Mouse (Mus musculus): ENCODE data around the gene BC052040. TPM values are rescaled to one million over a fixed set of nuclear protein-coding genes. Genes with fewer than 3 reads are reported as not detected.

BC052040 gene
- polyA plus RNA-seq, 1 experiment = 1.6 TPM

- H3K4me3 ChIP-seq (ENCODE audit: low read depth, low read length) = no peak overlapping the region
- no peaks in the 10 kb centered on the region for H3K36me3 ChIP-seq (ENCODE audit: control insufficient read depth, insufficient read depth, low read length)
- no peaks in the 10 kb centered on the region for H3K4me1 ChIP-seq (ENCODE audit: control insufficient read depth, insufficient read depth, insufficient read length, low read length)
- TF ChIP-seq POLR2A (IDR thresholded peaks at IDR 0.05; ENCODE audit: low read depth, low read length) (no peak), CTCF (IDR thresholded peaks at IDR 0.05; ENCODE audit: extremely low read depth, insufficient read length, insufficient replicate concordance, low read depth, low read length) (no peak)
- H3K27me3 ChIP-seq (ENCODE audit: control insufficient read depth, insufficient read depth, low read length) = no peaks in the 10 kb centered on the region
- H3K27ac ChIP-seq (ENCODE audit: insufficient read depth, low read depth, low read length) = no peak overlapping the region
- WGBS = 100% methylated on average over 1 of the region's 1 CpGs
Observed at GRCm38 (mm10) chr2:115601280-115601679, 19.8 kb downstream of the BC052040 start.

- no peaks in the 10 kb centered on the region for H3K4me1 ChIP-seq (ENCODE audit: control insufficient read depth, insufficient read depth, insufficient read length, low read length)
- TF ChIP-seq POLR2A (IDR thresholded peaks at IDR 0.05; ENCODE audit: low read depth, low read length) (no peak), CTCF (IDR thresholded peaks at IDR 0.05; ENCODE audit: extremely low read depth, insufficient read length, insufficient replicate concordance, low read depth, low read length) (no peak)
- H3K27ac ChIP-seq (ENCODE audit: insufficient read depth, low read depth, low read length) = no peak overlapping the region
- WGBS = 95% methylated on average over 2 of the region's 2 CpGs
- no peaks in the 10 kb centered on the region for H3K27me3 ChIP-seq (ENCODE audit: control insufficient read depth, insufficient read depth, low read length)
- H3K36me3 ChIP-seq (ENCODE audit: control insufficient read depth, insufficient read depth, low read length) = no peaks in the 10 kb centered on the region
- H3K4me3 ChIP-seq (ENCODE audit: low read depth, low read length) = no peak overlapping the region
Observed at GRCm38 (mm10) chr2:115602116-115602515, 20.6 kb downstream of the BC052040 start.

- no peaks in the 10 kb centered on the region for H3K4me1 ChIP-seq (ENCODE audit: control insufficient read depth, insufficient read depth, insufficient read length, low read length)
- H3K27me3 ChIP-seq (ENCODE audit: control insufficient read depth, insufficient read depth, low read length) = no peaks in the 10 kb centered on the region
- no peaks in the 10 kb centered on the region for H3K36me3 ChIP-seq (ENCODE audit: control insufficient read depth, insufficient read depth, low read length)
- H3K4me3 ChIP-seq (ENCODE audit: low read depth, low read length) = no peak overlapping the region
- H3K27ac ChIP-seq (ENCODE audit: insufficient read depth, low read depth, low read length) = no peak overlapping the region
- no peak for TF ChIP-seq POLR2A (IDR thresholded peaks at IDR 0.05; ENCODE audit: low read depth, low read length)
- WGBS = 87% methylated on average over 6 of the region's 6 CpGs
Observed at GRCm38 (mm10) chr2:115604132-115604531, 22.6 kb downstream of the BC052040 start.

GRCm38 (mm10) chr2:115605829-115606336, 24.4 kb downstream of the BC052040 start:
- no peak overlapping the region for H3K4me3 ChIP-seq (ENCODE audit: low read depth, low read length)
- no peaks in the 10 kb centered on the region for H3K4me1 ChIP-seq (ENCODE audit: control insufficient read depth, insufficient read depth, insufficient read length, low read length)
- H3K36me3 ChIP-seq (ENCODE audit: control insufficient read depth, insufficient read depth, low read length) = no peaks in the 10 kb centered on the region
- WGBS = 78% methylated on average over 1 of the region's 1 CpGs
- no peak overlapping the region for H3K27ac ChIP-seq (ENCODE audit: insufficient read depth, low read depth, low read length)
- no peak for TF ChIP-seq POLR2A (IDR thresholded peaks at IDR 0.05; ENCODE audit: low read depth, low read length)
- no peak for TF ChIP-seq CTCF (IDR thresholded peaks at IDR 0.05; ENCODE audit: extremely low read depth, insufficient read length, insufficient replicate concordance, low read depth, low read length)
- no peaks in the 10 kb centered on the region for H3K27me3 ChIP-seq (ENCODE audit: control insufficient read depth, insufficient read depth, low read length)

GRCm38 (mm10) chr2:115609020-115609419, 27.5 kb downstream of the BC052040 start:
- no peak overlapping the region for H3K27ac ChIP-seq (ENCODE audit: insufficient read depth, low read depth, low read length)
- WGBS = 98% methylated on average over 3 of the region's 3 CpGs

GRCm38 (mm10) chr2:115610092-115610491, 28.6 kb downstream of the BC052040 start:
- TF ChIP-seq POLR2A (IDR thresholded peaks at IDR 0.05; ENCODE audit: low read depth, low read length) (no peak), CTCF (IDR thresholded peaks at IDR 0.05; ENCODE audit: extremely low read depth, insufficient read length, insufficient replicate concordance, low read depth, low read length) (no peak)
- Histone ChIP-seq H3K4me1 (ENCODE audit: control insufficient read depth, insufficient read depth, insufficient read length, low read length) (no peaks in the 10 kb centered on the region), H3K36me3 (ENCODE audit: control insufficient read depth, insufficient read depth, low read length) (no peaks in the 10 kb centered on the region), H3K27ac (ENCODE audit: insufficient read depth, low read depth, low read length) (no peak overlapping the region), H3K27me3 (ENCODE audit: control insufficient read depth, insufficient read depth, low read length) (no peaks in the 10 kb centered on the region), H3K4me3 (ENCODE audit: low read depth, low read length) (no peak overlapping the region)
- WGBS = 78% methylated on average over 2 of the region's 2 CpGs

More at GRCm38 (mm10) chr2:115609020-115609419, 27.5 kb downstream of the BC052040 start:
- Histone ChIP-seq H3K36me3 (ENCODE audit: control insufficient read depth, insufficient read depth, low read length) (no peaks in the 10 kb centered on the region), H3K4me3 (ENCODE audit: low read depth, low read length) (no peak overlapping the region), H3K4me1 (ENCODE audit: control insufficient read depth, insufficient read depth, insufficient read length, low read length) (no peaks in the 10 kb centered on the region), H3K27me3 (ENCODE audit: control insufficient read depth, insufficient read depth, low read length) (no peaks in the 10 kb centered on the region)
- TF ChIP-seq CTCF (IDR thresholded peaks at IDR 0.05; ENCODE audit: extremely low read depth, insufficient read length, insufficient replicate concordance, low read depth, low read length) (no peak), POLR2A (IDR thresholded peaks at IDR 0.05; ENCODE audit: low read depth, low read length) (no peak)

- H3K4me1 ChIP-seq (ENCODE audit: control insufficient read depth, insufficient read depth, insufficient read length, low read length) = no peaks in the 10 kb centered on the region
- 91% methylated on average over 6 of the region's 6 CpGs for WGBS
- no peaks in the 10 kb centered on the region for H3K36me3 ChIP-seq (ENCODE audit: control insufficient read depth, insufficient read depth, low read length)
- no peak overlapping the region for H3K4me3 ChIP-seq (ENCODE audit: low read depth, low read length)
- TF ChIP-seq POLR2A (IDR thresholded peaks at IDR 0.05; ENCODE audit: low read depth, low read length) = no peak
- no peak for TF ChIP-seq CTCF (IDR thresholded peaks at IDR 0.05; ENCODE audit: extremely low read depth, insufficient read length, insufficient replicate concordance, low read depth, low read length)
- H3K27me3 ChIP-seq (ENCODE audit: control insufficient read depth, insufficient read depth, low read length) = no peaks in the 10 kb centered on the region
- H3K27ac ChIP-seq (ENCODE audit: insufficient read depth, low read depth, low read length) = no peak overlapping the region
Observed at GRCm38 (mm10) chr2:115610503-115610902, 29.0 kb downstream of the BC052040 start.
